Mouse (Mus musculus): ENCODE data around the gene A2m.

- TF ChIP-seq CTCF (IDR thresholded peaks at IDR 0.05; ENCODE audit: borderline replicate concordance, insufficient read depth, low read depth, low read length), result no peak
- no peak for TF ChIP-seq POLR2A (IDR thresholded peaks at IDR 0.05; ENCODE audit: borderline replicate concordance, insufficient read depth, low read length)
Measured at GRCm38 (mm10) chr6:121635878-121636371, 749 bp downstream of the A2m start.

Measured in cerebellum, adult 2 months (tissue).